Mouse (Mus musculus): ENCODE results near the gene Ccdc33. TPM values are rescaled to one million over a fixed set of nuclear protein-coding genes. Genes with fewer than 3 reads are reported as not detected.

Gene Ccdc33
- total RNA-seq, 2 experiments from 2014 or later: not detected

- intact Hi-C loops (cut with DNase I): no loop called here
- Histone ChIP-seq H3K4me3 (no peak overlapping the region), H3K27ac (no peak overlapping the region)
- no peak for TF ChIP-seq CTCF (IDR thresholded peaks at IDR 0.05)
- no peak for DNase-seq
Measured at GRCm38 (mm10) chr9:58116024-58116651, 2.5 kb downstream of the Ccdc33 start.

DNA sequence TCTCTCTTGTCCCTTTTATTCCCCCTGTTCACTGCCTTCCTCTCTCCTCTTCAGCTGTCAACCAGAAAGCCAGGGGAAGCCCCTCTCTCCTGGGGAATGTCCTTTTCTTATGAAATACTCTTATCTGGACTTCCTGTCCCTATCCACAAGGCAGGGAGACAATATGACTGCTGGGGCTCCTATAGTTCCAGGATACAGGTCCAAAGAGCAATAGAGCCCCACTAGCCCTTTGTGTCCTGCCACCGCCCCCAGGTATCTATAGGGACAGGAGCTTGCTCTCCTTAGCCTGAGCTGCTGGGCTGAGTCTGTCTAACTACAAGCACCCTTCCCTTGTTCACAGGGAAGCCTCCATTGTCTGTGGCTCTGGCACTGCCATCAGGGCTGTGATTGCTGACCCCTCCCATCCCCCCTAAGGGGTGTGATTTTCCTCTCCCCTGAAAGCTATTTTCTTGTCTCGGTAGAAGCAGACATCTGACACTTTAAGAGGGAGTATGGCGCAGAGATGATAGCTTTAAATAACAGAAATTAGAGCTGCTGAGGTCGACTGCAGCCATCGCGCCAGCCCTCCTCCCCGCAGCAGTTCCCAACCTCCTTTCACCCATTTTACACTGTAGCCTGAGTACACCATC, 3.2 kb downstream of the Ccdc33 start:
- no peak for DNase-seq
- intact Hi-C loops (cut with DNase I): no loop called here
- no peak for TF ChIP-seq CTCF (IDR thresholded peaks at IDR 0.05)
- no peak overlapping the region for H3K27ac ChIP-seq
- H3K4me3 ChIP-seq: no peak overlapping the region

DNA sequence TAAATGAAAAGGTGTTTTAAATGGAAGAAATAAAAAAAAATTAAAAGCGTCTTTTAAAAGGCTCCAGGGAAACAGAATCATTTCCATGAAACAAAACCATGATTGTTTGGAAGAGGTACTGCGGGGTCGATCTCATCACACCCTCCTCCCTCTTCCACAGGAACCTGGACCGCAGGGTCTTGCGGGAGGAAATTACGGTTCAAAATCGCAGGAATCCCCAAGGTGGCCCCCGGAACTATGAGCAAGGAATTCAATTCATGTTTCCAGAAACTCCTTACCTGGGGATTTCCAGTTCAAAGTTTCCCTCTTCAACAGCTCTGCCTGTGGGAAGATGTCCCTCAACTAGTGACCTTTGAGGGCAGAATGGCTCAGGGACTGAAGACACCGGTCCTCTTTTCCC, 4.6 kb downstream of the Ccdc33 start:
- no peak for TF ChIP-seq CTCF (IDR thresholded peaks at IDR 0.05)
- H3K27ac ChIP-seq: no peak overlapping the region
- no peak overlapping the region for H3K4me3 ChIP-seq
- intact Hi-C loops (cut with DNase I): no loop called here
- no peak for DNase-seq

DNA sequence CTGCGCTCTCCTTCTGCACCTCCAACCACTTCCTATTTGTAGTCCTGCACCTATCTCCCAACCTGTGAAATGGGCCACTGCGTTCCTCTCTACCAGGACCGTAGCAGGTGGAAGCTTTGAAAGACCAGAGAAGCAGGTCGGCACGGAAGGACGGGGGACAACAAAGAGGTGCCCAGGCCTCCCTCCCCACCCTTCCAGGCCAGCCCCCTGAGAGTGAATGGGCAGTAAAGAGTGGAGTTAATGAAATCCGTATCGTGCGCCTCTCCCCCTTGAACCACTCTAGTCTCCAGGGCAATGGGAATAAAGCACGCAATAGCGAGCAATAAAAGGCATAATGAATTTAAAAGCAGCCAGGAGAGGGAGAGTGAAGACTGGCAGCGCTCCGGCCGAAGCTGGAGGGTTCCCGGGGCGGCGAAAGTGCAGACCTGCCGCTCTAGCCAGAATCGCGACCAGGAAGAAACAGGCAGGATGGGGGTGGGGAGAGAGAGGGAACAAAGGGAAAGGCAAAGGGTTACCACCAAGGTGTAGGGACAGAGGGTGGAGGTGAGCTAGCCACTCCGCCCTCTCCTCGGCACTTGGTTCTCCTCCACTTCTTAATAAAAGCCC, 5.2 kb downstream of the Ccdc33 start:
- intact Hi-C loops (cut with DNase I): no loop called here
- H3K4me3 ChIP-seq: no peak overlapping the region
- DNase-seq: no peak
- H3K27ac ChIP-seq: no peak overlapping the region
- no peak for TF ChIP-seq CTCF (IDR thresholded peaks at IDR 0.05)

DNA sequence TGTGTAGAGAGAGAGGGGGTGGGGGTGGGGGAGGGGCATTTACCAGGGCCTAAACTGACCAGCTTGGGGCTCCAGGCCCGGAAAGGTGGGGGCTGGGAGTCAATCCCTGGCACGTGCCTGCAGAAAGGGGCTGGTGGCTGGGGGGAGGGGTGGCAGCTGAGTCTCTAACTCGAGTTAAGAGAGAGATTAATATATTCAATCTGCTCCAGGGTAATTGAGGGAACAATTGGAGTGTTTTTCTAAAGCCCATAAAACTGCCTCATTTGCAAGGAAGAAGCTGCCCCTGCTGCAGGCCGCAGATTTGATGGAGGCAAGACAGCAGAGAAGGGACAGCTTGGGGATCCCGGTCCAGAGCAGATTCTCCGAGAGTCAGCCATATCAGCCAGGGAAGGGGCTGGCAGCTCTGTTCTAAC, 5.8 kb downstream of the Ccdc33 start:
- intact Hi-C loops (cut with DNase I): no loop called here
- TF ChIP-seq CTCF (IDR thresholded peaks at IDR 0.05): no peak
- H3K27ac ChIP-seq: no peak overlapping the region
- DNase-seq: no peak
- H3K4me3 ChIP-seq: no peak overlapping the region

DNA sequence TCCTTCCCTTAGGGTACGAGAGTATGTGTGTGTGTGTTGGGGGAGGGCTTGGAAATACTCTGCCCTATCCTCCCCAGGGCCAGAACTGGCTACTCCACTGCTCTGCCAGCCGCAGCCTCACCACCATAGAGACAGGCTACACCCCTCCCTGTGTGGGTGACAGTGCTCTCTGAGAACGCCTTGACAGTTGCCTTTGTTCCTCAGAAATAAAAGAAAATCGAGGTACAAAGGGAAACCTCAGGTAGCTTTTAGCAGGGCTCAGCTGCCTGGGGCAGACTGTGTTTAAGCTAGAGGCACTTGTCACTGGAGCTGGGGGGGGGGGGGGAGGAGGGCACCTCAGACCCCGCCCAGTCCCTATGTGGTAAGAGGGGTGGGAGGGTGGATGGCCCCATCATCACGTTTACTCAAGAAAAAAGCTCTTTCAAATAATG, 6.3 kb downstream of the Ccdc33 start:
- intact Hi-C loops (cut with DNase I): no loop called here
- no peak for TF ChIP-seq CTCF (IDR thresholded peaks at IDR 0.05)
- no peak overlapping the region for H3K4me3 ChIP-seq
- DNase-seq: no peak
- H3K27ac ChIP-seq: no peak overlapping the region

GRCm38 (mm10) chr9:58111431-58111830, 7.2 kb downstream of the Ccdc33 start:
- H3K27ac ChIP-seq: no peak overlapping the region
- TF ChIP-seq CTCF (IDR thresholded peaks at IDR 0.05): no peak
- intact Hi-C loops (cut with DNase I): no loop called here
- peak; percentile 33 for DNase-seq
- H3K4me3 ChIP-seq: no peak overlapping the region

GRCm38 (mm10) chr9:58110787-58111186, 7.8 kb downstream of the Ccdc33 start:
- no peak overlapping the region for H3K4me3 ChIP-seq
- intact Hi-C loops (cut with DNase I): no loop called here
- no peak overlapping the region for H3K27ac ChIP-seq
- TF ChIP-seq CTCF (IDR thresholded peaks at IDR 0.05): no peak
- no peak for DNase-seq

DNA sequence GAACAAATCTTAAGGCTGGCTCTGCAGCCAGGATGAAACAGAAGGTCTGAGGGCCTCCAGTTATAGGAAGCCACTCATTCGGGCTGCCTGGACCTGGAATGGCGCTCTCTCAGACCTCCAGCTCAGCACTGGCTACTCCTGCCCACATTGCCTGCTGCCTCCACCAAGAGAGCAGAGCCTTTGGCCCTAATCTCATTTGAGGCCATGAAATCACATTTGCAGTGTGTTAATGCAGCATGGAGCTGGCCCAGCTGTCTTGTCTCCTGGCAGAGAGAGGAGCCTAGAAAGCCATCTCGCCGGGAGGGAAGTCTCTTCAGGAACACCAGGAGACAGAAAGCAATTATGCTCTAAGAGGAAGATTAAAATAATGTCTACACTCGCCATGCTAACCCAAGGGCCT, 11.1 kb downstream of the Ccdc33 start:
- DNase-seq: no peak
- intact Hi-C loops (cut with DNase I): no loop called here

DNA sequence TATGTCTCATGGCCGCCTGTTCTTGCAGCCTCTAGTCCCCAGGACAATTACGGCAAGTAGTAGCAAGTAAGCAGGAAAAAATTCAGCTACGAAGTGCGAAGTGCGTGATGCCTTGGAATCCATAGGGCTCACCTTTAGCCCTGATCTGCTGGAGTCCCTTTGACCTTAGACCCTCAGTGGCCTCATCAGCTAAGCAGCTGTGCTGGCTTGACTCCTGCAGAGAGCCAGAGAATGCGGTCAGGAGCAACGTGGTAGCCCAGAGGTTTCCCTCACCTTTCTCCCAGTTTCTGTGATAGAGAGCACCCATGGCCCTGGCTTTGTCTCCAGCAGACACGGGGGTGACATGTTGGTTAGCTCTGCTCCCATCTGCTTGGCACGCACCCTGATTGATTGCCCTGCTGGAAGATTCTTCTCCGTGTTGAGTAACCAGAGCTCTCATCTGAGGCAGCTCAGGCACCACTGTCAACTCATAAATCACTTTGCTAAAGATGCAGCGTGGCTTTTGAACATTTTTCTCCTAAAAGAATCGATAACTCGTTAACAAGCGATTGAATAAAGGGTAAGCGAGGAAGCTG, 12.9 kb downstream of the Ccdc33 start:
- no peak for DNase-seq
- no peak overlapping the region for H3K27ac ChIP-seq
- H3K4me3 ChIP-seq: no peak overlapping the region
- TF ChIP-seq CTCF (IDR thresholded peaks at IDR 0.05): no peak
- intact Hi-C loops (cut with DNase I): no loop called here

More for the DNA sequence above, 11.1 kb downstream of the Ccdc33 start:
- H3K4me3 ChIP-seq: no peak overlapping the region
- no peak overlapping the region for H3K27ac ChIP-seq
- no peak for TF ChIP-seq CTCF (IDR thresholded peaks at IDR 0.05)

- no peak for DNase-seq
- H3K27ac ChIP-seq: no peak overlapping the region
- no peak overlapping the region for H3K4me3 ChIP-seq
- intact Hi-C loops (cut with DNase I): no loop called here
- no peak for TF ChIP-seq CTCF (IDR thresholded peaks at IDR 0.05)
Measured at GRCm38 (mm10) chr9:58103647-58104046, 15.0 kb downstream of the Ccdc33 start.

- TF ChIP-seq CTCF (IDR thresholded peaks at IDR 0.05): no peak
- no peak for DNase-seq
- intact Hi-C loops (cut with DNase I): no loop called here
- no peak overlapping the region for H3K27ac ChIP-seq
- H3K4me3 ChIP-seq: no peak overlapping the region
Measured at GRCm38 (mm10) chr9:58102013-58102412, 16.6 kb downstream of the Ccdc33 start.

- no peak for DNase-seq
- Histone ChIP-seq H3K4me3 (no peak overlapping the region), H3K27ac (no peak overlapping the region)
- intact Hi-C loops (cut with DNase I): no loop called here
- TF ChIP-seq CTCF (IDR thresholded peaks at IDR 0.05): no peak
Measured at GRCm38 (mm10) chr9:58099836-58100565, 18.6 kb downstream of the Ccdc33 start.

Measured in gastrocnemius, adult 2 months (tissue).